Mouse (Mus musculus) retina, embryonic 14.5 days (tissue): ENCODE data around the gene Neu4.
"Not testable (repeated sequence)": the region's sequence is repeated elsewhere in the genome, so short reads cannot be mapped to it uniquely, and the experiment has no call there.

Experiments
- DNase-seq: peaks from one replicate; pipeline ENCODE4 v3.0.0-alpha.2; 2015; ENCODE audit warnings: low spot score

Neu4 gene

GRCm38 (mm10) chr1:94020151-94020550 lies at the start of gene Neu4:
Neu4 (plus strand) TSS chr1:94020451.
- DNase-seq = no peak

- not testable (repeated sequence) for DNase-seq
Measured at GRCm38 (mm10) chr1:93970797-93971196, 49.5 kb upstream of the Neu4 start.

- DNase-seq = not testable (repeated sequence)
Measured at GRCm38 (mm10) chr1:93975764-93976163, 44.5 kb upstream of the Neu4 start.

- DNase-seq = not testable (repeated sequence)
Measured at GRCm38 (mm10) chr1:93978287-93978686, 42.0 kb upstream of the Neu4 start.

GRCm38 (mm10) chr1:93980932-93981331 lies 39.3 kb upstream of the Neu4 start:
- DNase-seq = not testable (repeated sequence)

GRCm38 (mm10) chr1:93986167-93986566 lies 34.1 kb upstream of the Neu4 start:
- no peak for DNase-seq

- no peak for DNase-seq
Measured at GRCm38 (mm10) chr1:93988786-93989185, 31.5 kb upstream of the Neu4 start.

- DNase-seq = not testable (repeated sequence)
Measured at GRCm38 (mm10) chr1:93990209-93990608, 30.0 kb upstream of the Neu4 start, which contains the start of gene Gal3st2c. Gal3st2c (plus strand) TSS chr1:93990509.

GRCm38 (mm10) chr1:93991068-93991467 lies 29.2 kb upstream of the Neu4 start:
- not testable (repeated sequence) for DNase-seq

GRCm38 (mm10) chr1:93991491-93991890 lies 28.8 kb upstream of the Neu4 start:
- not testable (repeated sequence) for DNase-seq

GRCm38 (mm10) chr1:94001023-94001422 lies 19.2 kb upstream of the Neu4 start:
- no peak for DNase-seq

- DNase-seq = not testable (repeated sequence)
Measured at GRCm38 (mm10) chr1:94005954-94006506, 14.2 kb upstream of the Neu4 start.

- DNase-seq = not testable (repeated sequence)
Measured at GRCm38 (mm10) chr1:94008826-94009225, 11.4 kb upstream of the Neu4 start.

GRCm38 (mm10) chr1:94011643-94012042 lies 8.6 kb upstream of the Neu4 start:
- no peak for DNase-seq

GRCm38 (mm10) chr1:94027506-94028108 lies 7.4 kb downstream of the Neu4 start:
- no peak for DNase-seq

- DNase-seq = no peak
Measured at GRCm38 (mm10) chr1:94028741-94029140, 8.5 kb downstream of the Neu4 start.

- DNase-seq = no peak
Measured at GRCm38 (mm10) chr1:94033075-94033602, 12.9 kb downstream of the Neu4 start.

GRCm38 (mm10) chr1:94034984-94035743 lies 14.9 kb downstream of the Neu4 start:
- DNase-seq = peak; percentile 89

GRCm38 (mm10) chr1:94040391-94040790 lies 20.1 kb downstream of the Neu4 start:
- no peak for DNase-seq

GRCm38 (mm10) chr1:94045559-94045958 lies 25.3 kb downstream of the Neu4 start:
- DNase-seq = no peak

GRCm38 (mm10) chr1:94046544-94046943 lies 26.3 kb downstream of the Neu4 start:
- DNase-seq = no peak

- DNase-seq = no peak
Measured at GRCm38 (mm10) chr1:94051104-94051503, 30.9 kb downstream of the Neu4 start.

GRCm38 (mm10) chr1:94052373-94052772 lies 32.1 kb downstream of the Neu4 start, which contains the start of gene Pdcd1:
Pdcd1 (minus strand) TSS chr1:94052553.
- no peak for DNase-seq
